Mouse (Mus musculus) liver, embryonic 14.5 days (tissue): ENCODE measurements at regions not wholly inside any gene's neighbourhood (a gene's known extent, or its start where the extent isn't known, plus 50 kb on each side); places are given as distances from the start of the nearest gene placed in this dataset.

Experiments used
- CTCF ChIP-seq: IDR thresholded peaks from 2 replicates; pipeline ENCODE4 v1.5.1; 2016; ENCODE audit warnings: antibody characterized with exemption, low read depth, control low read depth
- EP300 ChIP-seq: IDR thresholded peaks from 2 replicates; pipeline ENCODE4 v1.6.1; 2016; ENCODE audit warnings: antibody characterized with exemption, low read depth

DNA sequence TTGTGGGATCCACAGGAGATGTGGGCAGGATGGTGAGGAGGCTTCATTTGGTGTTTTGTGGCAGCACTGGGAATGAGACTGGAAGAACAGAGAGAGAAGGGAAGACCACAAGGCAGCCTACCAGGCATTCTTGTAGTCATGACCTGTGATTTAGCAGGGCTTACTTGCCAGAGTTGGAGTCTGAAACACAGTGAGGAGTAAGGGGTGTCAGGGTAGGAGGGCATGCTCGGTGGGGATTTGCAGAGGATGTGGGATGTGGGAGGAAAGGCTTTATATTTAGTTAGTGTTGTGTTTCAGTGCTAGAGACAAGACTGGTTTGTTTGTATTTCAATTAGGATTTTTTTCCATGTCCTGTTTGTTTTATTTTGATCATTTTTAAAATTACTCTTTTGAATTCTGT lies 387.3 kb upstream of the Zic1 start:
- no peak for TF ChIP-seq CTCF
- no peak for TF ChIP-seq EP300
